Mouse (Mus musculus): ENCODE data around the gene Hsd17b12. TPM values are rescaled to one million over a fixed set of nuclear protein-coding genes. Genes with fewer than 3 reads are reported as not detected.

The Hsd17b12 gene
- 10 to 100 TPM; 20.0 to 20.8 TPM for total RNA-seq (2021)

DNA sequence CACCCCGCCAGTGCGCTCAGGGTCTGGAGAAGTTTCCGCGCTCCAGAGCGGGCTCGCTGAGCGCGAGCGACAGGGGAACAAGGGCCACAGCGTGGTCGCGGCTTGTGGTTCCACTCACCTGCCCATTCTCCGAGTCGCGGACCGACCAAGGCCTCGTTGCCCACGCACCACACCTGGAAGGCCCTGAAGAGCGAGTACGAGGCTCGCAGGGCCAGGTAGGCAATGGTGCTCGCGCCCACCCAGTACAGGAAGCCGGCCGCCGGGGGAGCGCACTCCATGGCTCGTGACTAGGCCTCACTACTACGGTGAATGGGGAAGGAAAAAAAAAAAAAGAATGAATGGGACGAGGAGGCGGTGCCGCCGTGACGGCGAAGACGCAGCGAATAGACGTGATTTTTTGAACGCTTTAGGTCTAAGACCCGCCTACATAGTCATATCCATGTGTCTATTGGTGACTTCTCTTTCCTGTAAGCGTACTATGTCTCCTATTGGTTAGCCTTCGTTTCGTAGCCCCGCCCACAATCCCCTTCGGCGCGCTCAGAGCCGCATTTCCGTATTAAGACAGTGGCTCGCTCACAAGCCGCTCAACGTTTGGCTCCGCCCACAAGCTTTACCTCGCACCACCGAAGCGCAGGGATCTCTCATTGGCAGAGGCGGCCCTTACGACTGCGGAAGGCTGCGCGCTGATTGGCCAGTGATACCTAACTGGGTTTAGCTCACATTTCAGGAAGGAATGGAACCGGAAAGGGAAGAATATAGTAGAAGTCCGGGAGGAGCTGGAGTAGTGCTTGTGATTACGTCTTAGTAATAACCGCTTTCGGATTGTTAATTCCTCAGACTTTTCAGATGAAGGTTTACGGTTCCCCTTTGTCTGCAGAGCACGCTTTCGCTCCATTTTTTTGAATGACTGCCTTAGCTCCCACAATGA lies at the start of gene Hsd17b12:
TSS of gene Hsd17b12 (minus strand) at position 373 of the 928 bp plus-strand sequence.
- peak; percentile 100 for DNase-seq (ENCODE audit: low spot score)
- intact Hi-C loops (cut with DNase I): loop anchor here (1.0 kb wide), 1 partner anchor 20 kb away; no protein-coding TSS in a partner anchor

DNA sequence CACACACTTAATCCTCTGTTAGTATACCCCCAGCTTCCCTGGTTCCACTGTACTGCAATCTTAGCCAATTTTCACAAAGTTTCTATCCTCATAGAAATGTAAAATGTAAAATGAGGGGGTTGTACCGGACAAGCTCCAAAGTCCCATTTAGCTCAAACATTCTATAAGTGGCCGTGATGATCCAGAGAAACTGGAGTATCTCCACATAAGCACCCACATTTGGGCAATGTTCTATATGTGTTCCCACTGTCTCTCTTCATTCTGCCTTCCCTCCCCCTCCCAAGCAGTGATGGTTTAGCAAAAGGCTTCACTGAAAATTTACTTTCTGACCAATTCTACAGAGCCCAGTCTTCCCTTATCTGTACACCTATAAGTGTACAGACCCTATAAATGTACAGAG lies 27.1 kb upstream of the Hsd17b12 start:
- no peak for DNase-seq (ENCODE audit: low spot score)
- intact Hi-C loops (cut with DNase I): no loop called here

DNA sequence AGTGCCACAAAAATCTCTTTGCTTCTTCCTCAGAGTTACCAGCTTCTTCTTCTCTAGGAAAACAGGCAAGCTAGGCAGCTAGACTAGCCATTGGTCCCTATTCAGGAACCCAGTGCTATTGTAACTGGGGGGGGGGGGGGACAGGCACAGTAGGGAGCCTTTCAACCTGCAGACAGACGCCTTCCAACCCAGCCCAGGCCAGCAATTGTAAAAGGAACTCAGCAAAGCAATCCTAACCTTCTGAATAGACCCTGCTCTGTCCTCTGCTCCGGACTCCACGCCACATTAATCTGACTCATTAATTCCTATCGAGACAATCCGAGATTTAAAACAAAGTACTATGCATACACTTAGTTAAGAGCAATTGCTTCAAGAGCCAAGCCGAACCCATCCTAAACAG lies 26.4 kb upstream of the Hsd17b12 start:
- intact Hi-C loops (cut with DNase I): no loop called here
- DNase-seq (ENCODE audit: low spot score): no peak

DNA sequence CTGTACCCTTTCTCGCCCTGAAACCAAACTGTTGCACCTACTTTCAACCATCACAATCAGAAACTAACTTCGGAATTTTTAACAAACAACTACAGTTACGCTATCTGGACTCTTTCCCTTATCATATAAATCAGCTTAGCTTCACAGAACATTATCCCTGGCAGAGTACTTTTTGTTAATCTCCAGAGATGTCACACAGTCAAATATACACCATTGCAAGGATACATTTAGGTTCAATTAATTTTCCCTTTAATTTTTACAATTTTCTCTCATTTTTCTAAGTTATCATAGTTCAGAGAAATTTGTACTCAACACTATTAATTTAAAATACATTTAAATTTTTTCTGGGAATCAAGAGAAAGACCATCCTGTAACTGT lies 21.3 kb upstream of the Hsd17b12 start:
- intact Hi-C loops (cut with DNase I): no loop called here
- DNase-seq (ENCODE audit: low spot score): no peak

DNA sequence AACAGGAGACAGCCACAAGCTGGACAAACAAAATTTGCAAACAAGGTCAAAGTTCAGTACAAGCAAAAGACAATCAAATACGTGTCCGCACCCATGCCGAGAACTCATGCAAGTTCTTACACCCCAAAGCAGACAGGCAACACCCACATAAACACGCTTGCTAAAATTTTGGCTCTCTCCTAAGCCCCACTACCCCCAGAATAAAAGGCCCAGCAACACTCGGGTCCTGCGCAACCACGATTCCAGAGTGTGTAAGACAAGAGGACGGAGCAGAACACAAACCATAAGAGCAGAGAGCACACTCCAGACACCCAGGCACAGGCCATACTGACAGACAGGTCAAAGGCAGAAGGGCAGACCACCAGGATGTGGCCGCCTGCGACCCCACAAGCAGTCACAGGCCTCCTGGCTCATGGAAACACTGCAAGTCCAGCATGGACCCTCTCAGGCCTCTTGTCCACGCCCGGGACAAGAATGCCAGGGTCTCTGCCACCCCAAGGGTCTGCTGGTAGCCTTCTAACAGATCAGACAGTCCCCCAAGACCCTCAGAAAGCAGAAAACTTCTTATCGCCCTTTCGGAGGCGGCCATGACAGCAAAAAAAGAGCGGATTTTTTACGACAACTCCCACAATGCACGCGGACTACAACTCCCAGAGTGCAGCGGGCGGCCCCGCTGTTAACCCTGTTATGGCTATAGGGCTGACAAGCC lies 20.7 kb upstream of the Hsd17b12 start:
- DNase-seq (ENCODE audit: low spot score): peak; percentile 66
- intact Hi-C loops (cut with DNase I): loop anchor here (1.0 kb wide), 1 partner anchor 21 kb away; the partner anchor contains the start of gene Hsd17b12

DNA sequence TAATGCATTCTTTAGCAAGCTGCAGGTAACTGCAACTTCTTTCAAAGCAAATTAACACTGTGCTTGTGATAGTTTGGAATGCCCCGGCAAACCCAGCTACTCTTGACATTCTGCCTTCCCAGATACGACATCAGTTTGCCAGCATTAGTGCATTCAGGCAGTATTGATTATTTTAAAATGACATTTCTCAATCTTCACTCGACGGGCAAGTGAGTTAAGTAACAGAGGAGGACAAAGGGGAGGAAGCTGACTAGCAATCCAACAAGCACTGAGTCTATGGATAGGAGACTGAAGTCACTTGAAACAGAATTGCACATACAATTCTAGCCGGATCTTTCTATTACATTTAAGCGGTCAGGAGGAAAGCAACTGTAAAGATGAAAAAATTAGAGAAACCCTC lies 19.5 kb upstream of the Hsd17b12 start:
- intact Hi-C loops (cut with DNase I): no loop called here
- DNase-seq (ENCODE audit: low spot score): no peak

DNA sequence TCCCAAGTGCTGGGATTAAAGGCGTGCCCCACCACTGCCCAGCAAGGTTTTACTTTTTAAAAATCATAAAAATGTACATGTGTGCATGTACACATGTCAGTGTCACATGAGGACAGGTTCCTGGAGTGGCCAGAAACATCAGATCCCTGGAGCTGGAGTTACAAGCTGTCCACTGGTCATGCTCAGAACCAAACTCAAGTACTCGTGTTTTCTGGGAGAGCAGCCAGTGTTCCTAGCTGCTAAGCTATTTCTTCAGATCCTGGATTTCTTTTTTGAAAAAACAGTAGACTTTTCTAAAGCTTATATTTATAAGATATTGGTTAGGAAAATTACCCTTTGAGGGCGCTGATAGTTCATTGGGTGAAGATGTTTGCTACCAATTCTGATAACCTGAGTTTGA lies 18.6 kb upstream of the Hsd17b12 start:
- intact Hi-C loops (cut with DNase I): no loop called here
- no peak for DNase-seq (ENCODE audit: low spot score)

DNA sequence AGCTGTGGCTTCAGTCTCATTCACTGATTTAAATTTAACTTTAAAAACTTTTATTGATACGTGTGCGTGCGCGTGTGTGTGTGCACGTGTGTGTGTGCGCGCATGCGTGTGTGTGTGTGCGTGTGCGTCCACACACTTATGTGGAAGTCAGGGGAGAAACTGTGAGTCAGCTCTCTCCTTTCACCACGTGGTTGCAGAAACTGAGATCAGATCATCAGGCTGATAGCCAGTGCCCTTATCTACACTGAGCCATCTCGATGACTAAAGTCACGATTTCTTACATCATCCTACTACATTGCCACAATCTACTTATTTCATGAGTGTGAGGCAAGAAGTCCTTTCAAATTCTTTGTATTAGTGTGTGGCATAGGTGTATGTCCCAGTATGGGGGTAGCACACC lies 15.8 kb upstream of the Hsd17b12 start:
- DNase-seq (ENCODE audit: low spot score): no peak
- intact Hi-C loops (cut with DNase I): no loop called here

DNA sequence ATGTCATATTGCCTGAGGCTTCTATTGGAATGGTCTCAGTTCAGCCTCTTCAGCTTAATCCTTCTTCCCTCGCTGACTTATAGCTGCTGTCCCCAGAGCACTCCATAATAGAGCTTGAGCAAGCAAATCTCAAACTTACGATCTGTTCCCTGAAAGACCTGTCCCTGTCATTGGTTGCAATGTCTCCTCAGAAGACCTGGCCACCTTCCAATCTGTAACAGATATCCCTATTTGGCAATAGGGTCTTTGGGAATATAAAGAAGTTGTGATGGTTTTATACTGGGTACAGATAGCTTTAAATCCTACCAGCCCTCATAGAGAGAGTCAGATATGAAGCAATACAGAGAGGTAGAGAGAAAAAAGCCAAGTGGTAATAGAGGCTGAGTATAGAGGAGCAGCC lies 5.4 kb upstream of the Hsd17b12 start:
- intact Hi-C loops (cut with DNase I): no loop called here
- no peak for DNase-seq (ENCODE audit: low spot score)

DNA sequence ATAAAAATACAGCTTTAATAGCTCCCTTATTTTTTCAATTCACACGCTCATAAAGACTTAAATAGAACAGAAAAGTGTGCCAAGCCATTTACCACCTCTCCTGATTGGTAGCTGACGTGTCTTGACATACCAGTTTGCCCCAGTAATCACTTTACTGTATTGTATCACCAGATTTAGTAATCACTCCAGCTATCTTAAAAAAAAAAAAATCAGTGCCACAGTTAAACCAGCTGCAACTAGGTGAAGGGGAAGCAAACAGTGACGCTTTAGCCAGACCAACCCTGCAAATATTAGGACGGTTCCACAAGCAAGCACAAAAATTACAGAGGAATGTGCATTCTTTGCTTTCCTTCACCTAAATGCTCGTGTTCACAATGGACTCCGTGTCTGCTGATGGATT lies 4.4 kb upstream of the Hsd17b12 start:
- intact Hi-C loops (cut with DNase I): no loop called here
- DNase-seq (ENCODE audit: low spot score): no peak

DNA sequence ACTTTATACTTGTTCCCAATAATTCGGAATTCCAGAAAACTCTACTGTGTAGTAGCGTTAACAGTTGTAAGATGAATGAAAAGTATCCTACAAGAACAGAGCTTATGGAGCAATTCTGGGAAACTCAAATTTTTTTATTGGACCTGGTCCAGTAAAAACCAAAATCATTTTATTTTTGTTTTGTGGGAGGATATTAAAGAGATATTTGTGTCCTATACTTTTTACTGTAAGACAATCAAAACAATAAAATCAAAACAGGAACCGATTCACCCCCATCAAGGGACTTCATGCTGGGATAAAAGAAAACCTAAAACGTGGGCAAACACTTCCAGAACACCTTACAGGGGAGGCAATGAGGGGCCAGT lies 738 bp upstream of the Hsd17b12 start:
- intact Hi-C loops (cut with DNase I): no loop called here
- DNase-seq (ENCODE audit: low spot score): no peak

DNA sequence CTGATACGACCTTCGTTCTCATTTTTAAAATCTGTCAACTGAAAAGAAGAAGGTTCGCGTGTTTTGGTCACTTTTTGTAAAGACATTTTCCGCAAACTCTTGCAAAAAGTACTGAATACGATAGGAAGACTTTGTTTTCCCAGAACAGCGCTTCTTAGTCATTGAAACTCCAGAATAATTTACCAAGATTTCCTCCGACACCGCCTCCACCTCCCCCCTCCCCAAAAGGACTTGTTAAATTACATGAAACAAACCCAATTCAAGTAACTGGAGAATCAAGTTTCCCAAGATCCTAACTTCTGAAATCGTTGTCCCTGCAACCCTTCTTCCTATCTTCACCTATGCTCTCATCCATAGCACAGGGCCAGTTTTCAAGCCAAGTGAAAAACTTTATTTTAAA lies 713 bp downstream of the Hsd17b12 start:
- DNase-seq (ENCODE audit: low spot score): no peak
- intact Hi-C loops (cut with DNase I): loop anchor here (1.0 kb wide), 1 partner anchor 21 kb away; no protein-coding TSS in a partner anchor

DNA sequence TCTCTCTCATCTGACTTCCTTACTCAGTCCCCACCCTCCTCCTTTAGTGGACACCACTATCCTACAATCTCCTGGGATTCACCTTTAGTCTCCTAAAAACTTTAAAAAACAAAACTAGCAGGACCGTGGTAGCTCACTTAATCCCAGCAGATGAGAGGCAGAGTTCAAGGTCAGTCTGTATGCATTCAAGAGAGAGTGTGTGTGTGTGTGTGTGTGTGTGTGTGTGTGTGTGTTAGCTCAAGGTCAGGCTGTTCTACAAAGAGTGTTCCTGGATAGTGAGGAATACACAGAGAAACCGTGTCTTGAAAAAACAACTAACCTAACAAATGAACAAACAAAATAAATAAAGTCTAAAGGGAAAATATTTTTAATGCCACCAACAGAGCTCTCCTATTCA lies 12.6 kb downstream of the Hsd17b12 start:
- no peak for DNase-seq (ENCODE audit: low spot score)
- intact Hi-C loops (cut with DNase I): no loop called here

DNA sequence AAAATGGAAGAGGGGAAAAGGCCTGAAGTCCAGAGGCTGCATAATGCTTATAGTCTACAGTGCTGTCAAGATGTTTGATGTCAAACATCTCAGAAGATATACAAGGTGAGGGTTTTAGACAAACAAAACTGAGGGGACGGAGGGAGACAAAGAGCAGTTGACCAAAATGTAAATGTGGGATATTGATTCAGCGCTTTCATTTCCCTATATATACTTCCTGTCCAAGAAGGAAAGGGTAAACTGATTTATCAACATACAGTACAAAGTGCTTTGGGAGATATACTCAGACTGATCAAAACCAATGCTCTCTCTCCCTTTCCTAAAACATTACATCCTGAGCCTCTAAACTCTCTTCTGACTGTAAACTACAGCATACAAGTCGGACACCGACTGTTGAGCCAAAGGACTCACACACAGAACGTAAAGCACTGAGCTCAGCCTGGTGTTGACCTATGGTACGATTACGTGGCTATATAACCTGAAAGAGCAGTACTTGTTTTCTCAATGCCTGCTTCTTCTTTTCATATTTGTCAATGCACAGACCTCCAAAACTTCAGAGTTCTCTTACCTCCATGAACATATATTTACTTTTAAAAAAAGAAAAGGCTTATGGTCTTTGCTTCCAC lies 13.1 kb downstream of the Hsd17b12 start:
- intact Hi-C loops (cut with DNase I): no loop called here
- no peak for DNase-seq (ENCODE audit: low spot score)

DNA sequence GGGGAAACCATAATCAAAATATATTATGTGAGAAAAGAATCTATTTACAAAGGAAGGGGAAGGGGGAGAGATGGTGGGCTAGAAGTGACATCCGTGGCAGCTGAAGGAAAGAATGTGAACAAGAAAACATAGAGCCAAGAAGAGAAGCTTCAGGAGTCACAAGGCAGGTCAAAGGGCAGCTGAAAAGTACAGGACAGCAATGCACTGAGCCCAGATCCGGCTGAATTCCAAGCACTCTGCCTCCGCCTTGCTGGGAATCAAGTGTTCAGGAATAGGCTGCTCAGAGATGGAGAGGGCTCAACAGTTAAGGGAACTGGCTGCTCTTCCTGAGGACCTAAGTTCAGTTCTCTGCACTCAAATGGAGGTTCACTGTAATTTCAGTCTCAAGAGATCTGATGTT lies 16.5 kb downstream of the Hsd17b12 start:
- intact Hi-C loops (cut with DNase I): no loop called here
- no peak for DNase-seq (ENCODE audit: low spot score)

DNA sequence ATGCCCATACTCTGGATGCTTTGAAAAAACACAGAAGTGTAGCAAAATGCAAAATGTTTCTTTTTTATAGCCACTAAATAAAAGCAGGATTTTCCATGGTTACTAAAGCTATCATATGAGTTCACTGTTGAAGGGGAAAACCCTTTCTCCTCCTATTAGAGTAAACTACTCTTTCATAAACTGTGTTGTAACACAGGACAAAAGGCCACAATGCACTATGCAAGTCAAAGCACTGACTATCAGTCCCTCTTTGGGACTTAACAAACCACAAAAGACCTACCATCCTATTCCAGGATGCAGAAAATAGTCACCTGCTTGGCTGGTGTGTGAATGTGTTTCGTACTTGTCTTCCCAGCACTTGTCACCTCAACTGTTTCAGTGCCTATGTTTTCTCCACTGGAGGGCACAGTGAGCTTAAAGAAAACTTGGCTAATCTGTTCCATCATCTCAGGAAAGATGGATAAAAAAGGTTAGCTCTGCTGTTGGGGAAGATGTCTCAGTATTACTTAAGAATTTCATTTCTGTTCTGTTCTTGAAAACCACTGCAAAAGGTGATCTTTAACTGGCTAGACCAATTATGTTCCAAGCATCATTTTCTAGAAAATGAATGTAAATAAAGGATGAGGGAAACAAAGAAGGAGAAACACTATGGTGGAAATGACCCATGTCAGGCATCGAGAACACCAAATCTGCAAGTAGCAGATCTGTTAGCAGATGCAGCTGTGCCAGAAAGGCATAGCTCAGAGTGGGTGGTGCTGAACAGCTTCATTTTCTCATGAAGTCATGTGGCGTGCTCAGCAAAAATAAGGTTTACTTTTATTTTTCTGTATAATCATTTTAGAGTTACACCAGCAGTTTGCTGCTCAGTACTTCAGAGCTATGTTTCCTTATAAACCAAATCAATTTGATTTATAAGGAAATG lies 19.0 kb downstream of the Hsd17b12 start:
- no peak for DNase-seq (ENCODE audit: low spot score)
- intact Hi-C loops (cut with DNase I): no loop called here

DNA sequence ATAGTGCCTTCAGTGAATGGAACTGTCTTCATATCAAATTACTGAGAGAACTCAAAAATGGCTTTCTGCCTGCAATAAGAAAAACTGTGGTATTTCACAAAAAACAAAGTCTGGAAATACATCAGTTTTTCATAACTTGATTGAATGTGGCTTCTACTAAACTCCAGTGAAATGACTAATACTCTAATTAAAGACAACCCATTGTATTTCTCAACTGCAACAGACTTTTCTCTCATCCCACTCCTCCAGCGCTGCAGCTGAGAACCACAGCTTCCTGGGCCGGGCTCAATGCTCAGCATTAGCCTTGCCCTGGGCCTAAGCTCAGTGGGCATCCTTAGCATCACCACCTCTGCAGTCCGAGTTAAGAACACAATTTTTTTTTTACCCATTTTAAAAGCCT lies 20.9 kb downstream of the Hsd17b12 start:
- DNase-seq (ENCODE audit: low spot score): no peak
- intact Hi-C loops (cut with DNase I): no loop called here

DNA sequence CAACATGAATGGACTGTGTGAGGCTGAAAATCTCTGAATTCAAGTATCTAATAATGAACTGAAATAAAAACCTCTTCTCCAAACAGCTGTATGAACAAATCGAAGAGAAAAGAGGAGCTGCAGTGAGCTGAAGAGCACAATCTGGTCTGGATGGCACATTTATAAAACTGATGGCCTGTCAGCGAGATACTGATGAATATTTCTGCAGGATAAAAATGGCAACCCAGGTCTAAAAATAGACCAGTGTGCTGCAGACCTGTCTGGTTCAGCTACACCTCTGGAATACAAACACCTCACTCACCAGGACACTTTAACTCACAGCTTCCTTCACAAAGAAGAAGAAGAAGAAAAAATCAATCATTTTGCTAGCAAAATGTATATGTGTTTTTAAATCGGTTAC lies 29.3 kb downstream of the Hsd17b12 start:
- intact Hi-C loops (cut with DNase I): no loop called here
- DNase-seq (ENCODE audit: low spot score): no peak

DNA sequence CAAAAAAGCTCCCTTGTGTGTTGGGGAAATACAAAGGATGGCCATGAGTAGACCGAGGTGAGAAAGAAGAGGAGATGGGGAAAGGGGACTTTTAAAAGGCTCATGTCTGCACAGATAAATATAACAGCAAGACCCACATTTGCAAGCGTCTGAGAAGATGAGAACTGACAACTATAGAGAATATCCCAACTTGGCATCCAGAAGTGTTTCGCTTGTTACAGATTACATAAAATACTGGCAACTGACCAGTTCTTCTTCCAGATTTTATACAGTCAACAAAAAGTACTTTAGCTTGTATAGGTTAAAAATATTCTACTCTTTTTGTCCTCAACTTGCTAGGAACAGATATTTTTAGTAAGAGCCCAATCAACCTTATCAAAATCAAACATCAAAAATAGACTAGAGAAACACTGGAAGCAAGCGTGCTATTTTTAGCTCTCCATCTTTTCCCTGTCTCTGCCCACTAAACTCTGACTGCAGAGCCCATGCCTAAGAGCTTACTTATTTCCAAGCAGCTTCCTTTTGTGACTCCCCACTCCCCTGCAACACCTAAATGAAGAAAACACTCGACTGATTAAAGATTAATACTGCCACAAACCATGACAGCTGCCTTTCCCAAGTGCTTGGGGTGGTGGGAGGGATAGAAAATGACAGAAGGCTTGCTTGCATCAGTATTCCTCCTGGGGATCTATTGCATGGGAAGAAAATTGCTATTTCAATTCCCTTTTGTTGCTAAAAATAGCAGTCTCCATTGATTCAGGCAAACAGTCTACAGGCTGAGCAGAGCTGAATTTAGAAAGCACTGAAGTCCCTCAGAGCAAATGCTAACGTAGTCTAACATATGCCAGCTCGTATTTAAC lies 35.4 kb downstream of the Hsd17b12 start:
- no peak for DNase-seq (ENCODE audit: low spot score)
- intact Hi-C loops (cut with DNase I): no loop called here

Data from heart, postnatal 25 days (tissue).